Mouse (Mus musculus) small intestine, adult 2 months (tissue): ENCODE measurements around the gene Unc5b. TPM values are rescaled to one million over a fixed set of nuclear protein-coding genes. Genes with fewer than 3 reads are reported as not detected.

Experiments
- H3K27ac ChIP-seq: fragments of 200-500 bp; 2 replicates; pipeline ENCODE4 v1.5.1; 2012; ENCODE audit warnings: low read depth, low read length, control low read depth, inconsistent platforms; ENCODE audit not compliant: insufficient read depth
- H3K27me3 ChIP-seq: fragments of 200-500 bp; 2 replicates; pipeline ENCODE4 v1.6.1; 2012; ENCODE audit warnings: mild to moderate bottlenecking, moderate library complexity, low read length, inconsistent platforms; ENCODE audit not compliant: control insufficient read depth, insufficient read depth
- H3K36me3 ChIP-seq: fragments of 200-500 bp; 2 replicates; pipeline ENCODE4 v1.6.1; 2012; ENCODE audit warnings: mild to moderate bottlenecking, low read length, control low read depth, inconsistent platforms; ENCODE audit not compliant: control insufficient read depth, insufficient read depth
- H3K4me1 ChIP-seq: fragments of 200-500 bp; 2 replicates; pipeline ENCODE4 v1.6.1; 2012; ENCODE audit warnings: low read length, inconsistent platforms, mixed read lengths; ENCODE audit not compliant: control insufficient read depth, insufficient read depth, insufficient read length
- H3K4me3 ChIP-seq: fragments of 200-500 bp; 2 replicates; pipeline ENCODE4 v1.5.1; 2012; ENCODE audit warnings: low read depth, mild to moderate bottlenecking, control low read depth, inconsistent platforms, low read length, moderate library complexity
- CTCF ChIP-seq: fragments of 200-500 bp; IDR thresholded peaks from 2 replicates; pipeline ENCODE4 v1.5.1; 2012; ENCODE audit warnings: low read depth, mild to moderate bottlenecking, control low read depth, inconsistent platforms, low read length, moderate library complexity, mixed read lengths; ENCODE audit not compliant: insufficient replicate concordance, insufficient read length; ENCODE audit errors: extremely low read depth
- POLR2A ChIP-seq: fragments of 200-500 bp; IDR thresholded peaks from 2 replicates; pipeline ENCODE4 v1.6.1; 2012; ENCODE audit warnings: low read depth, mild to moderate bottlenecking, control low read depth, inconsistent platforms, low read length, moderate library complexity
- WGBS: fragments of 180-500 bp; shearing (Covaris S2); methylation state at CpG from one replicate; pipeline ENCODE4 v1.1.7; 2018; 5-methylcytosine and 5-hydroxymethylcytosine counted together
- polyA plus RNA-seq: library from polyadenylated mRNA; depleted of rRNA; stranded (reverse); fragments of >200 nt; gene quantifications from 2 replicates; pipeline ENCODE4 v1.2.3, GENCODE M21; 2012

Unc5b gene
- polyA plus RNA-seq, 1 experiment = 71.6 TPM

DNA sequence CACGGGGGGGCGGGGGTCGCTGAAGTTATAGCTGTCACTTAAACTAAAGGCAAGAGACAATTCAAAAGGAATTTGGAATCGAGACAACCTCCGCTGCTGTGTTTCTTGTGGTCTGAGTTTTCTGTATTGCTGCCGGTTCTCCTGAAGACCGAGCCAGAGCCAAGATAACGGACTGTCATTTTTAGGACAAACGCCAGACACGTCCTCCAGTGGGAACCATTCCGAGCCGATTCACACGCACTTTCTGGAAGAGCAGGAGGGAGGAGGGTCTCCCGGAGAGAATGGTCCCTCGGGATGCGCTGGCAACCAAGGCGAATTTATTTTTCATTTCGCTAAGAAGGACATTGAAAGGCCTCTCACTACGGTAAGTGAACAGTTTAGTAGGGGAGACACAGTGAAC is 7.4 kb upstream of the Unc5b start:
- Histone ChIP-seq H3K4me3 (no peak overlapping the region), H3K36me3 (no peaks in the 10 kb centered on the region), H3K27me3 (no peaks in the 10 kb centered on the region; the same call in 1 of the 2 replicates), H3K4me1 (no peaks in the 10 kb centered on the region), H3K27ac (no peak overlapping the region)
- WGBS = 66% methylated on average over 19 of the region's 19 CpGs
- TF ChIP-seq POLR2A (no peak), CTCF (no peak)

DNA sequence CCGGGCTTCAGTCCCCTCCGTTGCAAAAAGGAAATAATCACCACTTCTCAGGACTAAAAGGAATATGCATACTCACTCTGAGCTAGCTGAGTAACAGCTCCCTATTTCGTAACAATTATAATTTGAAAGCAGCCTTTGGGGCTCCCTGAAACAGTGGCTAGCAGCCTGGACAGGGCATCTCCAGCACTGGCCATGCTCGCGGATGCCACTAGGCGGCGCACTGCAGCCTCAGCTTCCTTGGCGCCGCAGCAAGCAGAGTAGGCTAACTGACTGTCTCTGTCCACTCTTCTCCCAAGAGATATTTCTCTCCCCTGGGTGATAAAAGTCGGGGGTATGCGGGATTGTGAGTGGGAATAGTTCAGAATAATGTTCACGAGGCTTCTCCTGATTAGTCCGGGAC is 3.6 kb upstream of the Unc5b start:
- Histone ChIP-seq H3K36me3 (no peaks in the 10 kb centered on the region), H3K27ac (no peak overlapping the region), H3K27me3 (0 out of 2 replicates have a peak, but pooled peaks cover under 1% of the 10 kb centered on the region), H3K4me1 (peaks cover 9% of the 10 kb centered on the region), H3K4me3 (no peak overlapping the region)
- WGBS = 5% methylated on average over 13 of the region's 13 CpGs
- peak; percentile 90 for TF ChIP-seq CTCF
- TF ChIP-seq POLR2A = no peak

DNA sequence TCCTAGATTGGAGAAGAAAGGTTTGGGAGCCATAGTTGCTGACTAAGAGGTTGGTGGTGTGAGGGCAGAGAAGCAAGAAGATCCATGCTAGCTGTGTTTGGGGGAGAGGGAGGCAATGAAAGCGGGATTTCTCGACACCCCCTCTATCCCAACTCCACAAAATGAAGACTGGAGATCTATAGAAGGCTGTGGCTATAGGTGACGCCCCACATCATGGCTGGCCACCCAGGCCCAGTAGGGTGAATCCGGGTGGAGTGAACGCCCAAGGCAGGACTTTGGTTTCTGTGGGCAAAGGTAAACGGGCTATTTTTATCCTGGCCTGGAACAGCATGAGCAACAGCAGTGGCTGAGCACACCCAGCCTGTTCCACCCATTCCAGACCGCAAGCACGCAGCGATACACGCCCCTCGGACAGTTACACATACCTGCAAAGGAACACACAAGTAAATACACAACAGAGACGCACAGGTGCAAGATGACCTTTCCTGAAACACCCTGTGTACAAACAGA is 1.3 kb upstream of the Unc5b start:
- TF ChIP-seq POLR2A (0 out of 2 replicates have a peak, but pooled peaks have one; percentile 20), CTCF (no peak)
- peaks cover 9% of the 10 kb centered on the region for H3K4me1 ChIP-seq
- no peak overlapping the region for H3K4me3 ChIP-seq
- no peaks in the 10 kb centered on the region for H3K36me3 ChIP-seq
- 29% methylated on average over 12 of the region's 12 CpGs for WGBS
- peak overlapping the region; percentile 83 for H3K27ac ChIP-seq
- 0 out of 2 replicates have a peak, but pooled peaks cover 15% of the 10 kb centered on the region for H3K27me3 ChIP-seq

GRCm38 (mm10) chr10:60830556-60831350 is 628 bp downstream of the Unc5b start:
- Histone ChIP-seq H3K36me3 (no peaks in the 10 kb centered on the region), H3K4me1 (peaks cover 11% of the 10 kb centered on the region), H3K4me3 (peak overlapping the region; percentile 74), H3K27ac (peak overlapping the region; percentile 79), H3K27me3 (0 out of 2 replicates have a peak, but pooled peaks cover 17% of the 10 kb centered on the region)
- under 1% methylated on average over 77 of the region's 78 CpGs for WGBS
- no peak for TF ChIP-seq POLR2A
- no peak for TF ChIP-seq CTCF

GRCm38 (mm10) chr10:60830000-60830399 is 1.4 kb downstream of the Unc5b start:
- Histone ChIP-seq H3K4me3 (peak overlapping the region; percentile 74), H3K36me3 (no peaks in the 10 kb centered on the region), H3K27ac (no peak overlapping the region), H3K4me1 (peaks cover 11% of the 10 kb centered on the region), H3K27me3 (0 out of 2 replicates have a peak, but pooled peaks cover 17% of the 10 kb centered on the region)
- 2% methylated on average over 11 of the region's 11 CpGs for WGBS
- TF ChIP-seq POLR2A (no peak), CTCF (no peak)

DNA sequence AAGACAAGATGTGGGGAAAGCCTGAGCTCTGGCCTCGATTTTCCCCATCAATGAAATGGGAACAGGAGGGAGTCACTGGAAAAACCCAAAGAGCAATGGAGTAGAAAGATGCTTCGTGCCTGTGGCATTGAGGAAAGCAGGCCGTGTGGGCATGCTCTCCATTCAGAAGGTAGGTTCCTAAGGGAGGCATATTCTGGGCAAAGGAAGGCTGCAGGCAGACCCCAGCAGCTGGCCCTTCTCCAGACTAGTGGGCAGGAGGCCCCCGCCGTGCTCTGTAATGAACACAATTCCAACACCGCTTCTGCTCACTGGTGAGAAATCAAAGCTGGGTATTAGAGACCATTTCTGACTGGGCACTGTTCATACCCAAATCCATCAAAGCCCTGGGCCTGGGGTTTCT is 2.3 kb downstream of the Unc5b start:
- Histone ChIP-seq H3K4me3 (peak overlapping the region; percentile 27), H3K27me3 (0 out of 2 replicates have a peak, but pooled peaks cover 17% of the 10 kb centered on the region), H3K4me1 (peaks cover 11% of the 10 kb centered on the region), H3K36me3 (no peaks in the 10 kb centered on the region), H3K27ac (no peak overlapping the region)
- WGBS = 71% methylated on average over 6 of the region's 6 CpGs
- TF ChIP-seq POLR2A = no peak

GRCm38 (mm10) chr10:60827901-60828670 is 3.3 kb downstream of the Unc5b start:
- Histone ChIP-seq H3K4me1 (peaks cover 10% of the 10 kb centered on the region), H3K36me3 (no peaks in the 10 kb centered on the region), H3K27ac (no peak overlapping the region), H3K4me3 (peak overlapping the region; percentile 46), H3K27me3 (0 out of 2 replicates have a peak, but pooled peaks cover 17% of the 10 kb centered on the region)
- WGBS = 46% methylated on average over 17 of the region's 17 CpGs
- TF ChIP-seq POLR2A = no peak
- no peak for TF ChIP-seq CTCF
